Mouse (Mus musculus) adrenal gland, adult 10 weeks (tissue): ENCODE measurements around the gene Cyp2ab1. TPM values are rescaled to one million over a fixed set of nuclear protein-coding genes. Genes with fewer than 3 reads are reported as not detected.

ENCODE experiments used
- polyA plus RNA-seq: library from polyadenylated mRNA; stranded (reverse); fragments of 350-450 nt; fragmentation: Illumina TruSeq; extraction: RNeasy Lipid Tissue Mini Kit (QIAGEN cat#74804); gene quantifications from one replicate; pipeline ENCODE4 v1.2.3, GENCODE M21; 2014; ENCODE audit warnings: low read depth, low replicate concordance

Cyp2ab1 gene
- polyA plus RNA-seq = not detected

DNA sequence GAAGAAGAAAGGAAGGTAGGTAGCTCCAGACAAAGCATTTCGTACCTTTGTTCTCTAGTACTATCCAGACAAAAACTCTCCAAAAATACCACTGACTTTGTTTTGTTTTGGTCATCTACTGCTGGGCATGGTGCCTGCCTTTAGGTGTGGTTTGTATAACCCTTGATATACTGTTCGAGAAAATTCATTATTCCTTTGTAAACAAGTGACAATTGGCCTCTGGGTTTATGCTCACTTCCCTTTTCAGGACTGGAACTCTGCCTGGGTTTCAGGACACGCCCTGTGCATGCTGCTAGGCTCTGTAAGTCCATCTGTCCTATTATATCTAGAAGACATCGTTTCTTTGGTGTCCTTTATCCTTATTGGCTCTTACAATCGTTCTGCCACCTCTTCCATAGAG is at the start of gene Cyp2ab1:
TSS of gene Cyp2ab1 (minus strand) at position 119 of the 400 bp plus-strand sequence.

DNA sequence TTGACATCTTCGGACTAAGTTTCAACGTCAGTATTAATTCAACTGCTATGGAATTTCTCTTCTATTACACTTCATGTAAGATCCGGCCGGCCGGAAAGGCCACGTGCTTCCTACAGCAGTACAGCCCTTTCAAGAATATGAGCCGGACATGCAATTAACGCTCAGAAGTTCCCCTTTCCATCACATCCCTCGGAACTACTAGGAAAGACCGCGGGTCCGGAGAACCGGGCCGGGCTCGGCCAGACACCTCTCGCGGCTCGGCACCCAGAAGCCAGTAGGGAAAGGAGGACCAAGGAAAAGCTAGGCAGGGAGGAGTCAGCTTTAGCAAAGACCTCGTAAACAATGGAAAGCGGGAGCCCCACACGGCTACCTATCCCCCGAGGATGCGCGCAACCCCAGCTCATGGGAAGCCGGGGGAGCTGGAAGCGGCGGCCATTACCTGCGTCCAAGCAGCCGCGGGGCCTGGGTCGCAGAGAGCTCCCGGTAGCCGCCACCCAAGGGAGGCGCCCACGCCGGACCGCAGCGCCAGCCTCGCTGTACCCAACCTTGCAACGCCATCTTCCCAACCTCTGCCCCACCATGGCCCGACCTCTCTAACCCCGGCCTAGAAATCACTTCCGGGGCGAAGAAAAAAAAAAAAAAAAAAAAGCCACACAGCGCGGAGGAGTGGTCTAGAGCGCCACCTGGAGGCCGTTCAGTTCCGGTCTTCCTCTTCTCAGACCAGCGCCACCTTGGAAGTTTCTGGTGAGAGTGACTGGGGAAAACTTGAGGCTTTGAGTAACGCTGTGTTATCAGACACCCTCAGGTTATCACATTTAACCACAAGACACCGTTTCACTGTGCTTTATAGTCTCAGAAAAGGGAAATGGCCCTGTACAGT is 23.2 kb downstream of the Cyp2ab1 start, which contains the start of gene Parl:
TSS of gene Parl (minus strand) at position 618 of the 880 bp plus-strand sequence.

Other genes with a start within 250 kb of the Cyp2ab1 start
- gene Klhl24, start 227.9 kb downstream of the Cyp2ab1 start, polyA plus RNA-seq = 66.4 TPM
- gene Yeats2, start 184.3 kb downstream of the Cyp2ab1 start, polyA plus RNA-seq = 21.9 TPM
- gene Map6d1, start 84.0 kb downstream of the Cyp2ab1 start, polyA plus RNA-seq = 6.3 TPM
- gene Parl, start 23.0 kb downstream of the Cyp2ab1 start, polyA plus RNA-seq = 87.0 TPM
- gene Abcc5, start 101.0 kb upstream of the Cyp2ab1 start, polyA plus RNA-seq = 54.2 TPM
- 12.4 TPM for gene Eif2b5, start 173.4 kb upstream of the Cyp2ab1 start, polyA plus RNA-seq
- gene Dvl3, start 191.6 kb upstream of the Cyp2ab1 start, polyA plus RNA-seq = 18.4 TPM
- 132 TPM for gene Ap2m1, start 210.1 kb upstream of the Cyp2ab1 start, polyA plus RNA-seq
- gene Abcf3, start 223.2 kb upstream of the Cyp2ab1 start, polyA plus RNA-seq = 17.7 TPM